Mouse (Mus musculus) heart, embryonic 12.5 days (tissue): ENCODE data around the gene Gm4952. TPM values are rescaled to one million over a fixed set of nuclear protein-coding genes. Genes with fewer than 3 reads are reported as not detected.

Source experiments
- ATAC-seq: fragments of 200-750 bp; cut with Nextera tagmentation; 2 replicates; pipeline ENCODE4 v1.8.0; 2017; ENCODE audit warnings: moderate TSS enrichment, moderate library complexity; ENCODE audit not compliant: insufficient number of reproducible peaks, low FRiP score
- H3K27ac ChIP-seq: fragments of 300-500 bp; sonication (generic); 2 replicates; pipeline ENCODE4 v1.5.1; 2016; ENCODE audit warnings: mild to moderate bottlenecking, moderate library complexity; ENCODE audit not compliant: poor library complexity, severe bottlenecking
- H3K27me3 ChIP-seq: fragments of 300-500 bp; sonication (generic); replicated peaks from 2 replicates; pipeline ENCODE4 v1.6.1; 2016; ENCODE audit warnings: mild to moderate bottlenecking, moderate library complexity
- H3K36me3 ChIP-seq: fragments of 300-500 bp; sonication (generic); 2 replicates; pipeline ENCODE4 v1.6.1; 2016; ENCODE audit warnings: mild to moderate bottlenecking, moderate library complexity
- H3K4me1 ChIP-seq: fragments of 300-500 bp; sonication (generic); replicated peaks from 2 replicates; pipeline ENCODE4 v1.6.1; 2016; ENCODE audit warnings: mild to moderate bottlenecking
- H3K4me2 ChIP-seq: fragments of 300-500 bp; sonication (generic); 2 replicates; pipeline ENCODE4 v1.6.1; 2016; ENCODE audit warnings: mild to moderate bottlenecking, moderate library complexity
- H3K4me3 ChIP-seq: fragments of 300-500 bp; sonication (generic); 2 replicates; pipeline ENCODE4 v1.5.1; 2016; ENCODE audit warnings: mild to moderate bottlenecking
- H3K9ac ChIP-seq: fragments of 300-500 bp; sonication (generic); 2 replicates; pipeline ENCODE4 v1.6.1; 2016; ENCODE audit warnings: mild to moderate bottlenecking, moderate library complexity
- H3K9me3 ChIP-seq: fragments of 300-500 bp; sonication (generic); replicated peaks from 2 replicates; pipeline ENCODE4 v1.6.1; 2016; ENCODE audit warnings: mild to moderate bottlenecking, moderate library complexity
- WGBS: fragments of 180-500 bp; shearing (Covaris S2); methylation state at CpG from one replicate; pipeline ENCODE4 v1.1.7; 2016; 5-methylcytosine and 5-hydroxymethylcytosine counted together
- polyA plus RNA-seq: library from polyadenylated mRNA; unstranded; fragments of >200 nt; fragmentation: Nextera tagmentation; extraction: Ambion mirVana; gene quantifications from 2 replicates; pipeline ENCODE4 v1.2.1, GENCODE M21; 2016

Gene Gm4952
- polyA plus RNA-seq, 1 experiment from 2014 or later: 0.15 TPM

DNA sequence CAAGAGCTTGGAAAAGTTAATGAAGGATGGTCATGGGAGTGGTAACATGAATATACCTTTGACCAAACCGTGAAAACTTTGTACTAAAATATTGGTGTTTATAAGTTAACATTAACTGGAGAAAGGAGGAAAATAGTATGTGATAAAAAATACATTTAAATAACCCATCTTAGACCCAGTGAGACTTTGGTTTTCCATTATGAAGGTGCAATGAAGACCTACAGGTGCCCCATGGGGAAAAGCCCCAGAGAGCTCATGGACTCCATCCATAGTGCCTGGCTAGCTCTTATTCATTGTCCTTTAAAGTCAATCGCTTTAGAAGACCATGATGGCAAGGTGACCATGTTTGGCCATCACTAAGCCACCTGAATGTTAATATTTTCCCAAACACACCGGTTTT, 78.0 kb downstream of the Gm4952 start, which contains the start of gene Olfr1443:
Gene Olfr1443 (plus strand): TSS at position 301 of the 400 bp plus-strand sequence.
- no peaks in the 10 kb centered on the region for H3K36me3 ChIP-seq
- H3K27ac ChIP-seq: no peak within 1 kb of the TSS
- no peaks in the 10 kb centered on the region for H3K9me3 ChIP-seq
- no peak within 1 kb of the TSS for H3K9ac ChIP-seq
- ATAC-seq: no peak
- no peaks in the 10 kb centered on the region for H3K27me3 ChIP-seq
- WGBS: 54% methylated on average over 3 of the region's 3 CpGs
- H3K4me2 ChIP-seq: no peak within 1 kb of the TSS
- no peak within 1 kb of the TSS for H3K4me3 ChIP-seq
- no peaks in the 10 kb centered on the region for H3K4me1 ChIP-seq

Other genes starting within 250 kb of the Gm4952 start
- not detected in 2 replicates for gene Olfr1440, start 212.7 kb upstream of the Gm4952 start, polyA plus RNA-seq
- gene Olfr1441, start 182.5 kb upstream of the Gm4952 start, polyA plus RNA-seq: not detected in 2 replicates
- not detected in 2 replicates for gene Pfpl, start 172.1 kb upstream of the Gm4952 start, polyA plus RNA-seq
- gene Mpeg1, start 139.2 kb upstream of the Gm4952 start, polyA plus RNA-seq: 0.06 and 0.18 TPM in 2 replicates
- 1.4 and 1.7 TPM in 2 replicates for gene Dtx4, start 98.5 kb upstream of the Gm4952 start, polyA plus RNA-seq
- gene Fam111a, start 54.2 kb upstream of the Gm4952 start, polyA plus RNA-seq: 21.0 and 21.8 TPM in 2 replicates
- not detected in 2 replicates for gene Glyat, start 33.3 kb downstream of the Gm4952 start, polyA plus RNA-seq
- gene Olfr1442, start 70.5 kb downstream of the Gm4952 start, polyA plus RNA-seq: not detected in 2 replicates
- not detected in 2 replicates for gene Olfr1443, start 78.1 kb downstream of the Gm4952 start, polyA plus RNA-seq
- not detected in 2 replicates for gene Keg1, start 95.8 kb downstream of the Gm4952 start, polyA plus RNA-seq
- gene Cntf, start 165.7 kb downstream of the Gm4952 start, polyA plus RNA-seq: 0.69 and 1.2 TPM in 2 replicates
- 14.8 and 16.4 TPM in 2 replicates for gene Zfp91, start 196.2 kb downstream of the Gm4952 start, polyA plus RNA-seq
- gene Lpxn, start 196.2 kb downstream of the Gm4952 start, polyA plus RNA-seq: 0.54 and 0.75 TPM in 2 replicates
- not detected in 2 replicates for gene Gm5244, start 246.7 kb downstream of the Gm4952 start, polyA plus RNA-seq